ENCODE assay signal across 8 mouse cellular contexts in the genomic region with DNA sequence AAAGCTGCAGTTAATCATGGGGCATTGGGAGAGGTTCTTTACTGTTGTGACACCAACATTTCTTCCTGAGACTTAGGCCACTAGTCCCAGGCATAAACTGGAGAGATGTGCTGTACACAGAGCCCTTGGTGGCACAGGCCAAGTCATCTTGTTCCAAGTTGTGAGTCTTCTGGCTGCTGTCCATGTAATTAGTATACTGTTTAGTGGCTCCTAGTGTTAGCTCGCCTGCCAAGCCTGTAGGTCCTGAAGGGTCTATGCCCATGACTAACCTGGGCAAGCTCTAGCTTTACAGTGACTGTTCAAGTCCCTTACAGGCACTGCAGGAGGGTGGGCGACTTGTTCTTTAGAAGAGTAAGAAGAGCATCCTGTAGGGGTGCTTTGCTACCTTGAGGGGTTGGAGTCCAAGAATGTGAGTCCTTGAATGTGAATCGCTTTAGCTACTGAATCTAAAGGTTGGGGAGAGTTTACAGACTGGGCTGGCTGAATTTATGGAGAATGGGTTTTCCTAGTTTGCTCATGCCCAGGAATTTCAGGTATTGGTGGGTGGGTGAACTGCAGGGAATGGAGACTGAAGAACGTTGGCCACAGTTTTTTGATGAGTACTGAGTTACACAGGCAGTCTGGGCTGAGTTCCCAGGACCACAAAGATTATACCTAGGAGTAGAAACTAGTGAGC. TPM values are rescaled to one million over a fixed set of nuclear protein-coding genes. Genes with fewer than 3 reads are reported as not detected.
DNase-seq lines count a peak whose midpoint lies in the region; ATAC-seq and TF ChIP-seq lines count a peak whose summit lies in the region.
"Had no signal": no experiment of that assay in that cellular context is flagged by ENCODE, and none has a peak within 500 bp of the region (broad histone marks: within the 10 kb centered on the region; RNA-seq: fewer than 3 reads in every experiment).

No protein-coding gene starts in this region.

- peaks cover 4% of the 10 kb centered on the region; the same call in 1 of the 2 replicates for H3K9me3 ChIP-seq in forebrain, embryonic 10.5 days
- no peaks in the 10 kb centered on the region for H3K9me3 ChIP-seq in liver, embryonic 14.5 days (ENCODE audit: control insufficient read depth, low read length)

- H3K4me1 ChIP-seq in forebrain, embryonic 10.5 days, result peaks cover 43% of the 10 kb centered on the region
- H3K4me1 ChIP-seq in liver, embryonic 14.5 days (replicated peaks; ENCODE audit: control insufficient read depth in 2 of 2, insufficient read depth in 2 of 2, low read length in 1 of 2), result peaks cover 5 to 15% of the 10 kb centered on the region in 2 experiments

- TF ChIP-seq CTCF in liver, embryonic 14.5 days (IDR thresholded peaks at IDR 0.05; ENCODE audit: low read depth), result no peak

- peaks cover 61% of the 10 kb centered on the region for H3K36me3 ChIP-seq in forebrain, embryonic 10.5 days (replicated peaks)
- peaks cover 26% of the 10 kb centered on the region for H3K36me3 ChIP-seq in liver, embryonic 14.5 days (replicated peaks; ENCODE audit: control insufficient read depth, insufficient read depth, low read depth)

- DNase-seq in 3134 (ENCODE audit: extremely low read depth, insufficient read length, low spot score) (peak; percentile 55), 3T3-L1 (ENCODE audit: low read depth, low spot score) (peak; percentile 72), adipocyte (ENCODE audit: low spot score) (no peak)
- peak; percentile 50 for DNase-seq in forebrain, embryonic 10.5 days (ENCODE audit: extremely low spot score, low spot score)
- no peak for DNase-seq in liver, embryonic 14.5 days (ENCODE audit: low read depth in 3 of 3, low spot score in 3 of 3)
- DNase-seq in spleen, postnatal 4 days (ENCODE audit: low spot score in 2 of 2), result no peak
- no peak for DNase-seq in ovary, postnatal 14 days (ENCODE audit: low spot score)
- DNase-seq: gastrocnemius, postnatal 10 days had no signal

- H3K27me3 ChIP-seq in forebrain, embryonic 10.5 days (ENCODE audit: poor library complexity, severe bottlenecking), result no peaks in the 10 kb centered on the region
- no peaks in the 10 kb centered on the region for H3K27me3 ChIP-seq in liver, embryonic 14.5 days (ENCODE audit: control insufficient read depth, insufficient read depth, low read length)

- H3K27ac ChIP-seq in forebrain, embryonic 10.5 days, result no peak overlapping the region; the same call in 1 of the 2 replicates
- peak overlapping the region; percentile 46 for H3K27ac ChIP-seq in liver, embryonic 14.5 days

- 16% methylated on average over 4 of the region's 4 CpGs for WGBS in forebrain, embryonic 10.5 days
- 35% methylated on average over 4 of the region's 4 CpGs for WGBS in liver, embryonic 14.5 days (ENCODE audit: insufficient replicate concordance)

- no peak overlapping the region for H3K4me2 ChIP-seq in liver, embryonic 14.5 days (ENCODE audit: low read depth)

- no peak overlapping the region for H3K9ac ChIP-seq in liver, embryonic 14.5 days (replicated peaks)

- no peak for ATAC-seq in liver, embryonic 14.5 days (ENCODE audit: insufficient read depth)

- 0 out of 2 replicates have a peak, but pooled peaks have one; percentile 16 for TF ChIP-seq EP300 in liver, embryonic 14.5 days (IDR thresholded peaks at IDR 0.05; ENCODE audit: low read depth)

- H3K4me3 ChIP-seq in forebrain, embryonic 10.5 days, result peak overlapping the region; percentile 33
- no peak overlapping the region for H3K4me3 ChIP-seq in liver, embryonic 14.5 days (ENCODE audit: insufficient read depth in 1 of 2, low read depth in 2 of 2, low read length in 2 of 2)

RNA-seq across cellular contexts. Expression of a gene that starts 4.5 kb away (rescaled TPM):
- polyA plus RNA-seq in forebrain, embryonic 10.5 days (2016; fragmentation: Nextera tagmentation; extraction: Ambion mirVana), result 2,941 and 3,273 TPM in 2 replicates
- polyA plus RNA-seq in liver, embryonic 14.5 days (2012; rRNA removed), result 466 and 1,286 TPM in 2 replicates
- 993 and 1,059 TPM in 2 replicates for polyA plus RNA-seq in liver, embryonic 14.5 days (2014; fragmentation: Nextera tagmentation; extraction: Ambion mirVana)

RNA-seq across cellular contexts. Expression of a gene that starts 51.4 kb away (rescaled TPM):
- polyA plus RNA-seq in forebrain, embryonic 10.5 days (2016; fragmentation: Nextera tagmentation; extraction: Ambion mirVana), result 64.3 and 68.0 TPM in 2 replicates
- 18.0 and 20.0 TPM in 2 replicates for polyA plus RNA-seq in liver, embryonic 14.5 days (2012; rRNA removed)
- polyA plus RNA-seq in liver, embryonic 14.5 days (2014; fragmentation: Nextera tagmentation; extraction: Ambion mirVana), result 23.6 and 25.2 TPM in 2 replicates

RNA-seq across cellular contexts. Expression of a gene that starts 51.7 kb away (rescaled TPM):
- polyA plus RNA-seq in forebrain, embryonic 10.5 days (2016; fragmentation: Nextera tagmentation; extraction: Ambion mirVana), result 74.3 and 75.9 TPM in 2 replicates
- polyA plus RNA-seq in liver, embryonic 14.5 days (2012; rRNA removed), result 16.3 and 16.5 TPM in 2 replicates
- polyA plus RNA-seq in liver, embryonic 14.5 days (2014; fragmentation: Nextera tagmentation; extraction: Ambion mirVana), result 11.4 and 12.2 TPM in 2 replicates

Comparison
In these comparisons a context has a peak if more than half of its experiments do, and no peak if none do; other contexts are left out.
1. DNase-seq: peak in 3134 (single experiment), 3T3-L1 (single experiment) and forebrain, embryonic 10.5 days (single experiment); none in liver, embryonic 14.5 days (0 of 3), spleen, postnatal 4 days (0 of 2), ovary, postnatal 14 days (single experiment) and adipocyte (single experiment).